In the genomic region with DNA sequence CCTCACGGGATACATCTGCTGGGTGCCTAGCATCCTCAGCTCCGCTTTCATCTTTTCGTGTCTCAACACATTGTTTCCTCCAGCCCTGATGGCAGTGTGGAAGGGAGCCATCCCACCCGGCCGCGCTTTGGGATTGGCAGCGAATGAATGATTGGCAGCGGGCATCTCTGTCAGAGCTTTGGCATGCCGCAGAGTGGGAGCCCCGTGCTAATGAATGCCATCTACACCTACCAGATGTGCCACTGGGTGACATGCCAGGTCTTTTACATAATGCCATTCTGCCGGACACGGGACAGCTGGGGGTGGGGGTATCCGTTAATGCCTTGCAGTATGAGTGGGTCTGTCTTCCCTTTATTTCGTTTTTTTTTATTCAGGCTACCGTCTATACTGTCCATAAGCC, we compare ENCODE assay signal across 11 mouse cellular contexts. TPM values are rescaled to one million over a fixed set of nuclear protein-coding genes. Genes with fewer than 3 reads are reported as not detected.
DNase-seq lines count a peak whose midpoint lies in the region; ATAC-seq and TF ChIP-seq lines count a peak whose summit lies in the region.
"Had no signal": no experiment of that assay in that cellular context is flagged by ENCODE, and none has a peak within 500 bp of the region (broad histone marks: within the 10 kb centered on the region; RNA-seq: fewer than 3 reads in every experiment).

No protein-coding gene starts in this region.

- H3K4me3 ChIP-seq in lung, embryonic 14.5 days (ENCODE audit: low read depth, low read length) = 0 out of 2 replicates have a peak overlapping the region, but pooled peaks have one; percentile 11
- H3K4me3 ChIP-seq in hindbrain, embryonic 11.5 days (ENCODE audit: low read depth, low read length) = peak overlapping the region; percentile 10; the same call in 1 of the 2 replicates
- peak overlapping the region; percentile 3 for H3K4me3 ChIP-seq in neural tube, embryonic 13.5 days

- no peaks in the 10 kb centered on the region for H3K9me3 ChIP-seq in lung, embryonic 14.5 days (ENCODE audit: low read depth, low read length)
- no peaks in the 10 kb centered on the region for H3K9me3 ChIP-seq in hindbrain, embryonic 11.5 days (ENCODE audit: control insufficient read depth, low read length)
- H3K9me3 ChIP-seq in neural tube, embryonic 13.5 days = no peaks in the 10 kb centered on the region
- H3K9me3 ChIP-seq: kidney, embryonic 15.5 days; limb, embryonic 15.5 days had no signal

- no peak overlapping the region for H3K27ac ChIP-seq in lung, embryonic 14.5 days (ENCODE audit: low read depth)
- H3K27ac ChIP-seq in hindbrain, embryonic 11.5 days (ENCODE audit: low read depth, low read length) = no peak overlapping the region
- H3K27ac ChIP-seq in neural tube, embryonic 13.5 days (replicated peaks) = peak overlapping the region; percentile 70
- H3K27ac ChIP-seq: kidney, embryonic 15.5 days; limb, embryonic 15.5 days had no signal

- 6% methylated on average over 15 of the region's 15 CpGs for WGBS in lung, embryonic 14.5 days
- 2% methylated on average over 15 of the region's 15 CpGs for WGBS in hindbrain, embryonic 11.5 days
- WGBS in neural tube, embryonic 13.5 days = 1% methylated on average over 15 of the region's 15 CpGs

- peak; percentile 81 for DNase-seq in cerebellum, postnatal 14 days
- DNase-seq in cerebellum, adult 9-11 months = no peak
- peak; percentile 15 for DNase-seq in lung, embryonic 14.5 days
- DNase-seq in lung, postnatal 10 days = no peak
- DNase-seq in hindbrain, embryonic 11.5 days (ENCODE audit: low spot score) = peak; percentile 46
- no peak for DNase-seq in urinary bladder, adult 18-20 months (ENCODE audit: low spot score in 2 of 2)
- DNase-seq: cerebellum, adult 2 months had no signal

- H3K4me2 ChIP-seq in lung, embryonic 14.5 days = peak overlapping the region; percentile 70
- H3K4me2 ChIP-seq in hindbrain, embryonic 11.5 days (replicated peaks; ENCODE audit: low read depth, low read length) = peak overlapping the region; percentile 14; the same call in 1 of the 2 replicates
- H3K4me2 ChIP-seq in neural tube, embryonic 13.5 days = peak overlapping the region; percentile 72

- ATAC-seq in lung, embryonic 14.5 days (ENCODE audit: insufficient read depth) = no peak
- ATAC-seq in hindbrain, embryonic 11.5 days (ENCODE audit: low FRiP score) = no peak
- ATAC-seq in neural tube, embryonic 13.5 days (ENCODE audit: low read depth) = no peak
- no peak for ATAC-seq in monocyte, adult 5-6 weeks (replicated peaks; ENCODE audit: insufficient number of reproducible peaks, low FRiP score, low TSS enrichment, poor library complexity, severe bottlenecking)

- no peaks in the 10 kb centered on the region for H3K36me3 ChIP-seq in lung, embryonic 14.5 days (ENCODE audit: insufficient read depth)
- no peaks in the 10 kb centered on the region for H3K36me3 ChIP-seq in hindbrain, embryonic 11.5 days (ENCODE audit: control insufficient read depth, insufficient read depth, low read length)
- no peaks in the 10 kb centered on the region for H3K36me3 ChIP-seq in neural tube, embryonic 13.5 days
- H3K36me3 ChIP-seq: kidney, embryonic 15.5 days; limb, embryonic 15.5 days had no signal

- H3K4me1 ChIP-seq in lung, embryonic 14.5 days (ENCODE audit: insufficient read depth) = 0 out of 2 replicates have a peak, but pooled peaks cover 3% of the 10 kb centered on the region
- H3K4me1 ChIP-seq in hindbrain, embryonic 11.5 days (replicated peaks; ENCODE audit: control insufficient read depth, insufficient read depth, low read length) = peaks cover 10% of the 10 kb centered on the region
- peaks cover 53% of the 10 kb centered on the region for H3K4me1 ChIP-seq in neural tube, embryonic 13.5 days (replicated peaks)

- H3K9ac ChIP-seq in lung, embryonic 14.5 days = no peak overlapping the region
- H3K9ac ChIP-seq in hindbrain, embryonic 11.5 days (ENCODE audit: low read depth, low read length) = no peak overlapping the region
- H3K9ac ChIP-seq in neural tube, embryonic 13.5 days = no peak overlapping the region
- H3K9ac ChIP-seq: kidney, embryonic 15.5 days; limb, embryonic 15.5 days had no signal

- H3K27me3 ChIP-seq in lung, embryonic 14.5 days (ENCODE audit: insufficient read depth, low read length) = peaks cover 50% of the 10 kb centered on the region
- peaks cover 34% of the 10 kb centered on the region for H3K27me3 ChIP-seq in hindbrain, embryonic 11.5 days (ENCODE audit: control insufficient read depth, insufficient read depth, low read length)
- peaks cover 65% of the 10 kb centered on the region for H3K27me3 ChIP-seq in neural tube, embryonic 13.5 days

- no peak for TF ChIP-seq CTCF in lung, embryonic 14.5 days (IDR thresholded peaks at IDR 0.05; ENCODE audit: low read depth)

RNA-seq across cellular contexts. Expression of a gene that starts 0.9 kb away (rescaled TPM):
- 1.1 and 1.7 TPM in 2 replicates for polyA plus RNA-seq in lung, embryonic 14.5 days (2014; fragmentation: Nextera tagmentation; extraction: Ambion mirVana)
- 2.8 and 2.9 TPM in 2 replicates for polyA plus RNA-seq in hindbrain, embryonic 11.5 days (2014; fragmentation: Nextera tagmentation; extraction: Ambion mirVana)
- polyA plus RNA-seq in neural tube, embryonic 13.5 days (2015; fragmentation: Nextera tagmentation; extraction: Ambion mirVana) = 3.5 and 3.8 TPM in 2 replicates
- 0.19 TPM in 1 of 3 replicates, not detected in the others for total RNA-seq in monocyte, adult 5-6 weeks (2017)

Comparison
In these comparisons a context has a peak if more than half of its experiments do, and no peak if none do; other contexts are left out.
1. DNase-seq: peak in cerebellum, postnatal 14 days (2 of 2), lung, embryonic 14.5 days (single experiment) and hindbrain, embryonic 11.5 days (single experiment); none in cerebellum, adult 9-11 months (single experiment), lung, postnatal 10 days (single experiment) and urinary bladder, adult 18-20 months (0 of 2).
2. H3K4me2 ChIP-seq: peak in every context shown above with its lines; median percentile 72 in neural tube, embryonic 13.5 days; 70 in lung, embryonic 14.5 days; 14 in hindbrain, embryonic 11.5 days.
3. Peak in every context shown above with its lines, with median percentiles within 50 percentile points of each other: H3K4me3 ChIP-seq.